Mouse (Mus musculus) limb, embryonic 14.5 days (tissue): ENCODE measurements around the gene Dlk1. TPM values are rescaled to one million over a fixed set of nuclear protein-coding genes. Genes with fewer than 3 reads are reported as not detected.

Experiments used
- ATAC-seq: fragments of 200-750 bp; cut with Nextera tagmentation; 2 replicates; pipeline ENCODE4 v1.8.0; 2017; ENCODE audit warnings: low read depth, moderate number of reproducible peaks, moderate TSS enrichment; ENCODE audit not compliant: low FRiP score
- DNase-seq: peaks from one replicate; pipeline ENCODE4 v3.0.0-alpha.2; 2015; ENCODE audit warnings: low spot score
- H3K27ac ChIP-seq: fragments of 300-500 bp; sonication (generic); replicated peaks from 2 replicates; pipeline ENCODE4 v1.5.1; 2014; ENCODE audit warnings: low read depth, mild to moderate bottlenecking, low read length, moderate library complexity, mixed read lengths
- H3K27me3 ChIP-seq: fragments of 300-500 bp; sonication (generic); 2 replicates; pipeline ENCODE4 v1.6.1; 2014; ENCODE audit warnings: low read length, mixed read lengths; ENCODE audit not compliant: control insufficient read depth, insufficient read depth
- H3K36me3 ChIP-seq: fragments of 300-500 bp; sonication (generic); 2 replicates; pipeline ENCODE4 v1.6.1; 2014; ENCODE audit warnings: mild to moderate bottlenecking, low read length, moderate library complexity, mixed read lengths; ENCODE audit not compliant: control insufficient read depth, insufficient read depth
- H3K4me1 ChIP-seq: fragments of 300-500 bp; sonication (generic); 2 replicates; pipeline ENCODE4 v1.6.1; 2014; ENCODE audit warnings: antibody characterized with exemption, low read length, mixed read lengths; ENCODE audit not compliant: control insufficient read depth, insufficient read depth
- H3K4me2 ChIP-seq: fragments of 300-500 bp; sonication (generic); replicated peaks from 2 replicates; pipeline ENCODE4 v1.6.1; 2014; ENCODE audit warnings: low read depth, mild to moderate bottlenecking, low read length, moderate library complexity; ENCODE audit not compliant: severe bottlenecking
- H3K4me3 ChIP-seq: fragments of 300-500 bp; sonication (generic); replicated peaks from 2 replicates; pipeline ENCODE4 v1.5.1; 2014; ENCODE audit warnings: low read length
- H3K9ac ChIP-seq: fragments of 300-500 bp; sonication (generic); 2 replicates; pipeline ENCODE4 v1.6.1; 2014; ENCODE audit warnings: mild to moderate bottlenecking, low read depth, low read length, moderate library complexity; ENCODE audit not compliant: severe bottlenecking
- H3K9me3 ChIP-seq: fragments of 300-500 bp; sonication (generic); 2 replicates; pipeline ENCODE4 v1.6.1; 2016; ENCODE audit warnings: low read length; ENCODE audit not compliant: control insufficient read depth
- POLR2A ChIP-seq: fragments of 200-500 bp; IDR thresholded peaks from 2 replicates; pipeline ENCODE4 v1.8.0; 2012; ENCODE audit warnings: inconsistent platforms, mild to moderate bottlenecking, moderate library complexity, borderline replicate concordance; ENCODE audit not compliant: insufficient read depth, insufficient read length; ENCODE audit errors: extremely low read depth
- whole genome bisulfite sequencing: fragments of 180-500 bp; shearing (Covaris S2); extraction: QIAGEN DNeasy Blood & Tissue Kit; methylation state at CpG from one replicate; pipeline ENCODE4 v1.1.7; 2014; 5-methylcytosine and 5-hydroxymethylcytosine counted together
- polyA plus RNA-seq, 2 experiments: library from polyadenylated mRNA; depleted of rRNA in 1 of 2; stranded (reverse) in 1 of 2; unstranded in 1 of 2; fragments of >200 nt; fragmentation: Nextera tagmentation in 1 of 2; extraction: Ambion mirVana in 1 of 2; gene quantifications; 2 replicates each; pipeline versions ENCODE4 v1.2.1 to v1.2.3; 2012 to 2014

The Dlk1 gene
- polyA plus RNA-seq, 2 experiments, result 640 to 2,661 TPM

DNA sequence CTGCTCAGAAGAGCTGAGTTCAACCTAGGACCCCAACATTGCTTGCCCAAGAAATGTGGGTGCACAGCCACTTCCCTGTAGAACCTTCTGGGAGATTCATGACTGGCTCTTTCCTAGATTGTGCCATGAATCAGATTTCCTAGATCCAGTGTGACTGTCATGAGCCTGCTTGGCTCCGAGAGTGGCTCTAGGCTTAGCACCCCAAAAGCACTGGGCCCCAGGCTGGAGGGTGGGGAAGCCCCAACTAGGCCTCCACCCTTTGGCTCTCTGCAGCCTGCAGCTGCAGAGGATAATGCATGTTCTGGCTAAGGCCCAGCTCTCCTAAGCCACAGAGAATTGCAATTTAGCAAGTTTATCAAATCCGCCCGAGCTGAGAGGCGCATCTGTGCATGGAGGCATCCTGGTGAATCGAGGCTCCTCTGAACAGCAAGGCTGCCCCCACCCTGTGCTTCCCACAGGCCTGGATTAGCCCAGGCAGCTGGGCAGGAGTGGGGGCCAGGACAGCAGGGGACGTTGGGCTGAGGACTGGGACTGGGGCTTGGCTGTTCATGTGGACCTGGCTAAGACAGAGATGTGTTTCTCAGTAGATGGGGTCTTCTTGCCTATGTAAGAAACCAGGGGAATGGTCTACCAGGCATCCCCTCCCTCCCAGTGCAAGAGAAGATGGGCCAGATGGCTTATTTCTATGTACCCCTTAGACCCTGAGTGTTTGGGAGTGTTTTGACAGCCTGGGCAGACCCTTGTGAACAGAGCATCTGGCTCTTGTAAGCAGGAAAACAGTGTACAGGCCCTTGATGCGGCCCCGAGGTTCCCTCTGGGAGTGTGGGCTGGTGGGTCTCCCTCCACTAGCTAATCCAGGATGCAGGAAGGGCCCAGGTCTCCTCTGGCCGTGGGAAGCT, 41.2 kb upstream of the Dlk1 start:
- Histone ChIP-seq H3K36me3 (no peaks in the 10 kb centered on the region), H3K9me3 (no peaks in the 10 kb centered on the region), H3K4me3 (no peak overlapping the region), H3K9ac (peak overlapping the region; percentile 16; the same call in 1 of the 2 replicates), H3K27me3 (no peaks in the 10 kb centered on the region), H3K4me1 (peaks cover 61% of the 10 kb centered on the region), H3K27ac (peak overlapping the region; percentile 80), H3K4me2 (no peak overlapping the region)
- WGBS, result 46% methylated on average over 9 of the region's 9 CpGs
- DNase-seq (peak; percentile 58), ATAC-seq (peak; percentile 16; the same call in 1 of the 2 replicates)
- TF ChIP-seq POLR2A, result no peak

DNA sequence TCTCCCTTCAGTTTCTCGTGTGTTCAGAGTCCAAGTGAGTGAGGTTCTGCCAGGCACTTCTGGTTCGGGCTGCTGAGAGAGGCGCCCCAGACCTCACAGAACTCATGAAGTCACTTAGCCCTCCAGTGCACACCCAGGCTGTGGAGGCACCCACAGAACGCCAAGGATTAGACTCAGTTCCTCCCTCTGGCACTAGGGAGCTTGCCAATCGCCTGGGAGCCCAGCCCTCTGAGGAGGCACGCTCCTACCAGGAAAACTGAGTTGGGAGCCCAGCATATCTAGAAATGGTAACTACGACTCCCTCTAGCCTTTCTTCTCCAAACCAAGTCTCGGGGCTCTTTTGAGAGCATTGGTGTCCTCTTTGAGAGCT, 40.6 kb upstream of the Dlk1 start:
- H3K4me3 ChIP-seq, result no peak overlapping the region
- no peak for TF ChIP-seq POLR2A
- no peak for DNase-seq
- H3K9ac ChIP-seq, result peak overlapping the region; percentile 16; the same call in 1 of the 2 replicates
- H3K4me2 ChIP-seq, result no peak overlapping the region
- H3K27ac ChIP-seq, result peak overlapping the region; percentile 80
- H3K27me3 ChIP-seq, result no peaks in the 10 kb centered on the region
- peaks cover 65% of the 10 kb centered on the region for H3K4me1 ChIP-seq
- 55% methylated on average over 8 of the region's 8 CpGs for WGBS
- H3K36me3 ChIP-seq, result no peaks in the 10 kb centered on the region
- H3K9me3 ChIP-seq, result no peaks in the 10 kb centered on the region
- no peak for ATAC-seq

DNA sequence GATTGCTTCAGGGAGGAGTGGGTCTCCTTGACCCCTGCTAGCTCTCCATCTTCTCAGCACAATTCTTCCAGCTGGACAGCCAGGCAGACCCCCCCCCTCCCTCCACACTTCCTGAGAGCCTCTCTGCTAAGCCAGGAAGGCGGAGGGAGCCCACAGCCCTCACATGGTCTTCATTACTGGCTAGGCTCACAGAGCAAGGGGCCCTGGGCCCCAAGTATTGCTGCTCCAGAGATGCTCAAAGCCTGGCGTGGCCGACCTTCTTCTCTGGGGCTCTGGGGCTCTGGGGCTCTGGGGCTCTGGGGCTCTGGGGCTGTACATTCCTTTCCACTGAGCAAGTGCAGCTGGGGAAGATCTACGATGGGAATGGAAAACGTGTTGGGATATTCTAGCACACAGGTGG, 39.9 kb upstream of the Dlk1 start:
- DNase-seq (peak; percentile 89), ATAC-seq (peak; percentile 82)
- 9% methylated on average over 5 of the region's 5 CpGs for WGBS
- Histone ChIP-seq H3K27ac (peak overlapping the region; percentile 80), H3K9me3 (no peaks in the 10 kb centered on the region), H3K9ac (no peak overlapping the region), H3K36me3 (no peaks in the 10 kb centered on the region), H3K4me1 (peaks cover 65% of the 10 kb centered on the region), H3K4me3 (no peak overlapping the region), H3K4me2 (0 out of 2 replicates have a peak overlapping the region, but pooled peaks have one; percentile 21), H3K27me3 (no peaks in the 10 kb centered on the region)
- TF ChIP-seq POLR2A, result no peak

DNA sequence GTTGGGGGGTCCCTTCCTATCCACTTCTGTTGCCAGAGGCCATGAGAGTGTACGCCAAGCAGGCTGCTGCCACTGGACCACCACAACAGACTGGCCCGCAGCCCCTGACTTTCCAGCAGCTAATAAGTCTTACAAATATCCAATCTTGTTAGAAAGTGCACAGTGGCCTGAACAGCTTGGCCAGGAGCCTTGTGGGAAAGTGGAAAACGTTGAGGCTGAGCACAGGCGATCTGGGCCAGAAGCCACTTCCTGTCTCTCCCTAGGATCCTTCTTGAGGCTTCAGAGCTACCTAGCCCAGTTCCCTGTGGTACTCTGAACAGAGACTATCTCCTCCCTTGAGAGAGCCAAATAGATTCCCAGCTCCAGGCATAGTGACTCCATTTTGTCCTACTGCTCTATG, 39.3 kb upstream of the Dlk1 start:
- WGBS, result 55% methylated on average over 4 of the region's 4 CpGs
- no peak overlapping the region for H3K9ac ChIP-seq
- ATAC-seq (0 out of 2 replicates have a peak, but pooled peaks have one; percentile 1), DNase-seq (no peak)
- peak overlapping the region; percentile 80 for H3K27ac ChIP-seq
- no peaks in the 10 kb centered on the region for H3K27me3 ChIP-seq
- TF ChIP-seq POLR2A, result no peak
- peaks cover 68% of the 10 kb centered on the region for H3K4me1 ChIP-seq
- no peaks in the 10 kb centered on the region for H3K9me3 ChIP-seq
- H3K4me2 ChIP-seq, result no peak overlapping the region
- no peak overlapping the region for H3K4me3 ChIP-seq
- no peaks in the 10 kb centered on the region for H3K36me3 ChIP-seq

DNA sequence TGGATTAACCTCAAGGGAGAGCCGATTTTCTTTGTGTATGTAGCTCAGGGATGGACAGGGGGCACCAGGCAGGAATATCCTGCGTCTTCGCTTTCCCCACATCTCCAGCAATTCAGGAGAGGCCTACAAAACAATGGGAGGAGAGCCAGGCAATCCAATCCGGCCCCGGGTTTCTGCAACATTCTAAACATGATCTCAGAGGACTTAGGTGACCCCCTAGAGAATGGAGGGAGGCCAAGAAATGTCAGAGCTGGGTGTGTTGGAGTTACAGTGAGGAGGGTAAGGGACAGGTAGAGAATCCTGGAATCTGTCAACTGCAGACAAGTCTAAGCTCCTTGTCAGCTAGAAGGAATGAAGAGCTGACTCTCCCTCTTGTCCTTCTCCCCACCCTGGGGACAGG, 35.9 kb upstream of the Dlk1 start:
- no peaks in the 10 kb centered on the region for H3K36me3 ChIP-seq
- H3K4me3 ChIP-seq, result no peak overlapping the region
- H3K9ac ChIP-seq, result no peak overlapping the region
- WGBS, result 81% methylated on average over 5 of the region's 5 CpGs
- no peaks in the 10 kb centered on the region for H3K27me3 ChIP-seq
- TF ChIP-seq POLR2A, result no peak
- DNase-seq (no peak), ATAC-seq (no peak)
- H3K27ac ChIP-seq, result peak overlapping the region; percentile 87
- H3K4me2 ChIP-seq, result no peak overlapping the region
- H3K4me1 ChIP-seq, result peaks cover 45% of the 10 kb centered on the region
- no peaks in the 10 kb centered on the region for H3K9me3 ChIP-seq
